Comparison of ENCODE assay signal across 8 mouse cellular contexts in genomic region chr14:61599057-61599806, GRCm38 (mm10). TPM values are rescaled to one million over a fixed set of nuclear protein-coding genes. Genes with fewer than 3 reads are reported as not detected.
DNase-seq lines count a peak whose midpoint lies in the region; ATAC-seq and TF ChIP-seq lines count a peak whose summit lies in the region.

No protein-coding gene starts in this region.

- TF ChIP-seq EP300 in lung, postnatal 0 days (IDR thresholded peaks at IDR 0.05): no peak

- DNase-seq in MEL-GATA-1-ER (ENCODE audit: extremely low read depth, low read depth): peak; percentile 62
- peak; percentile 86 for DNase-seq in cerebellum, adult 8-10 months
- DNase-seq in forelimb bud, embryonic 11.5 days (ENCODE audit: low read depth, low spot score): peak; percentile 85
- DNase-seq in hindbrain, embryonic 10.5 days (ENCODE audit: low spot score): peak; percentile 91
- peak; percentile 91 for DNase-seq in layer of hippocampus, adult 9-11 months
- peak; percentile 93 for DNase-seq in lung, postnatal 0 days (ENCODE audit: low spot score)
- peak; percentile 85 for DNase-seq in ovary, postnatal 14 days (ENCODE audit: low spot score)
- peak; percentile 92 for DNase-seq in thymus, postnatal 14 days

- H3K9ac ChIP-seq in lung, postnatal 0 days (replicated peaks; ENCODE audit: low read depth): peak overlapping the region; percentile 85

- peaks cover 13% of the 10 kb centered on the region for H3K4me1 ChIP-seq in hindbrain, embryonic 10.5 days (replicated peaks)
- H3K4me1 ChIP-seq in lung, postnatal 0 days (ENCODE audit: insufficient read depth, low read depth, low read length): peaks cover 8% of the 10 kb centered on the region; the same call in 1 of the 2 replicates

- WGBS in hindbrain, embryonic 10.5 days: 6% methylated on average over 44 of the region's 44 CpGs
- WGBS in lung, postnatal 0 days: 5% methylated on average over 44 of the region's 44 CpGs

- peak overlapping the region; percentile 89 for H3K27ac ChIP-seq in hindbrain, embryonic 10.5 days
- H3K27ac ChIP-seq in lung, postnatal 0 days (ENCODE audit: low read length): peak overlapping the region; percentile 82

- ATAC-seq in lung, postnatal 0 days: peak; percentile 96

- peak overlapping the region; percentile 66 for H3K4me2 ChIP-seq in lung, postnatal 0 days (replicated peaks; ENCODE audit: low read depth, low read length)

- peak overlapping the region; percentile 74 for H3K4me3 ChIP-seq in hindbrain, embryonic 10.5 days
- H3K4me3 ChIP-seq in lung, postnatal 0 days (ENCODE audit: low read depth, low read length): peak overlapping the region; percentile 80

- no peaks in the 10 kb centered on the region for H3K27me3 ChIP-seq in hindbrain, embryonic 10.5 days (ENCODE audit: insufficient read depth, poor library complexity, severe bottlenecking)
- no peaks in the 10 kb centered on the region for H3K27me3 ChIP-seq in lung, postnatal 0 days (replicated peaks; ENCODE audit: insufficient read depth, low read length)

- H3K9me3 ChIP-seq in hindbrain, embryonic 10.5 days: no peaks in the 10 kb centered on the region
- H3K9me3 ChIP-seq in lung, postnatal 0 days (ENCODE audit: low read length): no peaks in the 10 kb centered on the region

- peaks cover 2% of the 10 kb centered on the region; the same call in 1 of the 2 replicates for H3K36me3 ChIP-seq in hindbrain, embryonic 10.5 days
- H3K36me3 ChIP-seq in lung, postnatal 0 days (ENCODE audit: insufficient read depth, low read length): no peaks in the 10 kb centered on the region

- TF ChIP-seq CTCF in lung, postnatal 0 days (IDR thresholded peaks at IDR 0.05): no peak

RNA-seq across cellular contexts. Expression of gene Trim13, which starts 1.2 kb away (rescaled TPM):
- 15.2 and 22.6 TPM in 2 replicates for polyA plus RNA-seq in hindbrain, embryonic 10.5 days (2016; fragmentation: Nextera tagmentation; extraction: Ambion mirVana)
- polyA plus RNA-seq in lung, postnatal 0 days (2015; fragmentation: Nextera tagmentation; extraction: Ambion mirVana): 23.4 and 24.4 TPM in 2 replicates

RNA-seq across cellular contexts. Expression of gene Kcnrg, which starts 8.0 kb away (rescaled TPM):
- 0.39 and 0.84 TPM in 2 replicates for polyA plus RNA-seq in hindbrain, embryonic 10.5 days (2016; fragmentation: Nextera tagmentation; extraction: Ambion mirVana)
- polyA plus RNA-seq in lung, postnatal 0 days (2015; fragmentation: Nextera tagmentation; extraction: Ambion mirVana): 7.6 and 12.1 TPM in 2 replicates

RNA-seq across cellular contexts. Expression of gene Spryd7, which starts 42.5 kb away (rescaled TPM):
- polyA plus RNA-seq in hindbrain, embryonic 10.5 days (2016; fragmentation: Nextera tagmentation; extraction: Ambion mirVana): 13.5 and 13.7 TPM in 2 replicates
- 21.6 and 21.7 TPM in 2 replicates for polyA plus RNA-seq in lung, postnatal 0 days (2015; fragmentation: Nextera tagmentation; extraction: Ambion mirVana)

Comparison
In these comparisons a context has a peak if more than half of its experiments do, and no peak if none do; other contexts are left out.
1. Peak in every context shown above with its lines: DNase-seq, ATAC-seq, H3K4me3 ChIP-seq and H3K27ac ChIP-seq.